Mouse (Mus musculus) cerebellum, postnatal 25 days (tissue): ENCODE measurements around the gene Dcun1d4.
"Not testable (repeated sequence)": the region's sequence is repeated elsewhere in the genome, so short reads cannot be mapped to it uniquely, and the experiment has no call there.

ENCODE experiments used
- DNase-seq, 2 experiments: peaks; one replicate each; pipeline ENCODE4 v3.0.0; 2021; ENCODE audit warnings: mixed read lengths in 2 of 2

Gene Dcun1d4

GRCm38 (mm10) chr5:73480700-73481099 is at the start of gene Dcun1d4:
Gene Dcun1d4 (plus strand): TSS chr5:73481000.
- DNase-seq, result no peak

DNA sequence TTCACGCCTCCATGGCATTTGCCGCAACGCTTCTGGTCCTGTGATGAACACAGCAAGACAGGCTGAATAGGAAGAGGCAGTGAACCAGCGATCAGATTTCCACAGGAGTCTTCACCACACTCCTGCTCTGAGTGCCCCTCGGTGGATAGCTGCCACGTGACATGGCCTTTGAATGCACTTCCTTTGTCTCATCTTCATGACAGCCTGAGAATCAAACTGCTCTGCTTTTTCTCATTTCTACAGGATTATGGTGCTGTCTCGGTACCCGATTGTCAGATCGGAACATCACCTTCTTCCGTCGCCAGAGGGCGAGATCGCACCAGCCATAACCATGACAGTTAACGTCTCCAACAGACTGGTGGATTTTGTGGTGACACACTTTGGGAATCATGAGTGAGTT is 49.2 kb upstream of the Dcun1d4 start:
- peak; percentile 80 to 89 for DNase-seq

- DNase-seq, result no peak
These were observed 48.0 kb upstream of the Dcun1d4 start for GRCm38 (mm10) chr5:73432805-73433204.

- no peak for DNase-seq
These were observed 46.0 kb upstream of the Dcun1d4 start for GRCm38 (mm10) chr5:73434764-73435163.

GRCm38 (mm10) chr5:73442176-73442575 is 38.6 kb upstream of the Dcun1d4 start:
- no peak for DNase-seq

DNA sequence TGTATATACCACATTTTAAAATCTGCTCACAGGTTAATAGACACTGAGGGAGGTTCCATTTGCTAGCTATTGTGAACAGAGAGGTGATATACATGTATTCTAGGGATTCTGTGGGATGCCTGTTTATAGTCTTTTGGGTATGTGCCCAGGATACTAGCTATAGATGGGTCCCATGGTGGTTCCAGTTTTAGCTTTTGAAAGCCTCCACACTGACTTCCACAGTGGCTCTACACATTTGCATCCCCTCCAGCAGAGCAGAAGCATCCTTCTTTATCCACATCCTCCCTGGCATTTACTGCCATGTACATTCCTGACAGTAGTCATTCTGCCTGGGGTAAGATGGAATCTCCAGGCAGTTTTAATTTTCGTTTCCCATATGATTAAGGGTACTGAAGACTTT is 30.5 kb upstream of the Dcun1d4 start:
- no peak for DNase-seq

DNA sequence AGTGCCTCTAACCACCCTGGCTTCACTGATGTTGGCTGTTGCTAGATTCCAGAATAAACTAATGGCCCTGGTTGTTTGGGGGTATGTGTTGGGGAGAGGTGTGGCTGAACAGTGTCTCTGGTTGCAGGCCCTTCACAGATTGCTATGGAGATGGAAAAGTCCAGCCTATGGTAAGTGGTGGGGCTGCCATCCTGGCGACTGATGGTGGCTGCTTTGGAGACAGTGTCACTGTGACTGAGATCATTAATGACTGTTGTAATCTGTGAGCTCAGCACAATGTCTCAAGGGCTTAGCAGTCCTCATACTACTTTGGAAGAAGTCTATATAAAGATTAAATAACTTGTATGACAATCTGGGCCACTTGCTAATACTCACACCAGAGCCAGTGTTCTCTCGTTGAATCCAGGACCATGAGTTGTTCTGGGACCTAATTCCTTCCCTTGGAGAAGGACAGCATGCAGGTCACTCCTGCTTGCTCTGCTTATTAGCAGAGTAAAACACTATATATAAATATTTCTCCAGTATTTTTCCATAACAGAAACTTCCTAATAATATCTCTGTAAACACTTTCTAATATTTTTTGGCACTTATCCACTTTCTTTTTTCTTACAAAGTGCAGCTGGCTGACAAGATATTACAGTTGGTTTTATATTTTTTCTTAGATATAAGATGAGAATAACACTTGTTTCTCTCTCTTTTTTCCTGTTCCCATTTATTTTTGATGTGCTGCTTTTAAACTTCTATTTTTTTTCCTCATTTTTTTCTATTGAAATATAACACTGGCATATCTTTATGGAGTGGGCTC is 26.1 kb upstream of the Dcun1d4 start:
- DNase-seq, result no peak

DNA sequence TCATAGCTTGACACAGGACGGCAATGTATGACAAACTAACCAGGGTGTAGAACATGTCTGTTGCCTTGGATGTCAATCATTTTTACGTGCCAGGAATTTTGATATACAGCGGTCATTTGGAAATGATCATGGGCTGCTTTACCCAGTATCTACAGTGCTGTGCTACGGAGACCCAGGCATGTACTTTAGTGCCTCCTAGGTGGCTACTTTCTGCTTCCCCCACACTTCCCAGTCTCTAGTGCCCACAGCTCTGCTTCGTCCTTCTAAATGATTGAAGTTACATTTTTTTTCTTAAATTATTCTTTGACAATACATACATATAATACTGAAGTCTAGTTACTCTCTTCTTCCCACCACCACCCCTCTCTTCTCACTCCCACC is 25.5 kb upstream of the Dcun1d4 start:
- DNase-seq, result no peak

GRCm38 (mm10) chr5:73468462-73469433 is 12.1 kb upstream of the Dcun1d4 start:
- DNase-seq, result no peak

DNA sequence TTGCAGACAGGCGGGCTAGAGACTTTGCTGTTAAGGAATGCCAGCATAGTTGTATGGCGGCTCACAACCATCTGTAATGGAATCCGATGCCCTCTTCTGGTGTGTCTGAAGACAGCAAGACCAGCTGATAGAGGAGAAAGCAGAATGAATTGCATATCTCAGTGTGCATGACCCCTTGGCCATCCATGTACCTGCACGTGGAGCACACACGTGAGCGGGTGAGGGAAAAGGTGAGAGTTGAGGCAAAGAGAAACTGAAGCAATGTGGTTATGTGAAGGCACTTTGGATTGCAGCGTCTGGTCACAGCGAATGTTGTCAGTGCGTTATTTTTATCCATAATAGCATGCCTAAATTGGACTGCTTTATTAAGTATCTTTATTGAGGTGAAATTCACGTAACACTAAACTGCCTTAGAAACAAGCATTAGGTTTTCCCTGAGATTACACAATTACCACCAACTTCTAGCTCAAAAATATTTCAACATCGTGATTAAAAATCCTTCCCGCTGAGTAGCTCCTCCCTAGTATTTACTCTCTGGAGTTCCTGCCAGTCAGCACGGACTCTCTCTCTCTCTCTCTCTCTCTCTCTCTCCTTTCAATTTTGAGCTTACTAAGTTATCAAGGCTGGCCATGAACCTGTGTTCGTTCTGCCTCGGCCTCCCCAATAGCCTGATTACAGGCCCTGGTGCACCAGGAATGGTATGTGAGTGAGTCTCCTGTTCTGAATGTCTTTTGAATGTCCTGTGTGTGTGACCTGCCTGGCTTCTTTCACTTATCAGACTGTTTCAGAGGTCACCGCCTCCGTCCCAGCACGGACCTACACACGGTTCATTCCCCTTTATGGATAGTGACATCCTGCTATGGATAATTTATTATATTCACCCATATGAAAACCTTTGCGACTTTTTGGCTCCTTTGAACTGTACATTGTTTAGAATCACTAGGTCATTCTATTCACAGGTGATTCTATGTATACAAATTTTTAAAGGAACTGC is 6.1 kb upstream of the Dcun1d4 start:
- DNase-seq, result no peak

DNA sequence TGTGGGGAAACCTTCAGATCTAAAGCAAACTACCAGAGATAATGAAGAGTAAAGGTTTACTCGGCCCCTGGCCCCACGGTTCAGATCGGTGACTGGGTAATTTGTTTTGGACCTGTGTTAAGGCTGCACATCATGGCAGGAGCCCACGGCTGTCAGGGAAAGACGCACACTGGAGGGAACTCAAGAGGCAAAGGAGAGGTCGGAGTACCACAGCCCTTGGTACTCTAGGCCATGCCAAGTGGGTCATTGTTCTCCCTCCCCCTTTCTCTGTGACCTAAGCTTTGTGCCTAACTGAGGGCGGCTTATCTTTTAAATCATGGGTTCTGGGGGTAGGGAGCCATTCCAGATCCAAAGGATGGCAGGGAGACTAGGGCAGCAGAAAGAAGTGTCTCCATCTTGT is 601 bp downstream of the Dcun1d4 start:
- DNase-seq, result no peak

DNA sequence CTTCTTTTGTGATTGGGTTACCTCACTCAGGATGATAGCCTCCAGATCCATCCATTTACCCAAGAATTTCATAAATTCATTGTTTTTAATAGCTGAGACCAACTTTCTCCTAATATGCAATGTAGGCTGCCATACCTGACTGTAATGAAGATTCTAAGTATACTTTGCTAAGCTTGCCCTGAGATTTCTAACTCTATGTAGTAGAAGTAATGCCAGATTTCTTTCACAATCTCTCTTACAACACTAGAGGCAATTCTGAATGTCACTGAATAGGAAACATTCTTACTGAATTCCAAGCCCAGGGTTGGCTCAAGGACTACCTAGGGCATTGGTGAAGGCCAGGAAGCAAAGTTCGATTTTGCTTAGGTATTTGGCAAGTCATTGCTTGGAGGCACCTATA is 1.6 kb downstream of the Dcun1d4 start:
- DNase-seq, result not testable (repeated sequence)

DNA sequence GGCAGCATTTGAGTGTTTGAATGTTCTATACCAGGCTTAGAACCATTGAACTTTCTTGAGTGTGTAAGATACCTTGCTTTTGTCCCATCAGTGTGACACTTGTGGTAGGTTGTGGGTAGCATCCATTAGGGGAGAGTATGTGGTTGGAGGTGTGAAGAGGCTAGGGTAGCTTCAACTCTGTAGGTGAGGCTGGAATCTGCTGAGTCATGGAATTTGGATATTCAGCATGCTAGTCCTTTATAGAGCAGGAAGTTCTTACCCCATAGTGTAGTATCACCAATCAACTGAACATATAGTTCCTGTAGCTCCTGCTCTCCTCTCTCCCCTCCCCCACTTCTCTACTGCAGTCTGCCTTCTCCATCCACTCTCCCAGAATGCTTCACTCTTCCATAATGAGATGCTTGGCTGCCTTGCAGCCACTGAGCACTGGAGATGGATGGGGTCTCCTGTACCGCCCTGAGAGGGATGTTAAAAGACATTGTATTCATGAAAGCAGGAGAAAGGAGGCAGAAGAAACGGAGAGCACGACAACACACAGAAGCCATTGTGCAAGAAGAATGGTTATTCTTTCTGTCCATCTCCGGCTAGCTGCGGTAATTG is 3.3 kb downstream of the Dcun1d4 start:
- DNase-seq, result no peak

- no peak for DNase-seq
These were observed 5.7 kb downstream of the Dcun1d4 start for GRCm38 (mm10) chr5:73486451-73486850.

GRCm38 (mm10) chr5:73489915-73490314 is 9.1 kb downstream of the Dcun1d4 start:
- DNase-seq, result peak; percentile 18 to 45

DNA sequence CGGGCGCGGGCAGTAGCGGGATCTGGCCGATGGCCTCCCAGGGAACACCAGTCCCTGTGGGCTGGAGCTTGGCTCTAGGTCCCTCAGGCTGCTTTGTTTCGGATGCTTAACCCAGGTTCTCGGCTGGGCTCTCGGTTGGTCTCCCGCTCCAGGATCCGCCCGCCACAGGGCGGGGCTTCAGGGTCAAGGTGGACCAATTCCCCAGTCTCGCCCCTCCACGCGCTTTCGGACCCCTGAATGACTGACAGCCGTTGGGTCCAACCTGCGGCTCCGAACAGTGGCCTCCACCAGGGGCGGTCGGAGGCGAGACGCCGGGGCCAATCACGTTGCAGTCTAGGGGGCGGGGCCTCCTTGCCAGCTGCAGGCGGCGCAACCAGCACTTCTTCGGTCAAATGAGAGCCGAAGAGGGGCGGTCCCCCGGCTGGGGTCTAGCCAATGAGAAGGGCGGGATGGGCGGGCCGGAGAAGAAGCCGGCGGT is 9.8 kb downstream of the Dcun1d4 start:
- DNase-seq, result peak; percentile 99 to 100

GRCm38 (mm10) chr5:73491074-73491836 is 10.5 kb downstream of the Dcun1d4 start:
- DNase-seq, result no peak

GRCm38 (mm10) chr5:73491837-73492720 is 11.3 kb downstream of the Dcun1d4 start:
- peak; percentile 89 to 91 for DNase-seq

- no peak for DNase-seq
These were observed 16.6 kb downstream of the Dcun1d4 start for GRCm38 (mm10) chr5:73497401-73497800.

GRCm38 (mm10) chr5:73498559-73498958 is 17.8 kb downstream of the Dcun1d4 start:
- no peak for DNase-seq
